Mouse (Mus musculus) spleen, adult 10 weeks (tissue): ENCODE data around the gene Saa3. TPM values are rescaled to one million over a fixed set of nuclear protein-coding genes. Genes with fewer than 3 reads are reported as not detected.

ENCODE experiments used
- polyA plus RNA-seq: library from polyadenylated mRNA; stranded (reverse); fragments of 350-450 nt; fragmentation: Illumina TruSeq; extraction: RNeasy Lipid Tissue Mini Kit (QIAGEN cat#74804); gene quantifications from one replicate; pipeline ENCODE4 v1.2.3, GENCODE M21; 2015; ENCODE audit warnings: low replicate concordance; ENCODE audit not compliant: insufficient read depth

Saa3 gene
- 1.1 TPM for polyA plus RNA-seq

DNA sequence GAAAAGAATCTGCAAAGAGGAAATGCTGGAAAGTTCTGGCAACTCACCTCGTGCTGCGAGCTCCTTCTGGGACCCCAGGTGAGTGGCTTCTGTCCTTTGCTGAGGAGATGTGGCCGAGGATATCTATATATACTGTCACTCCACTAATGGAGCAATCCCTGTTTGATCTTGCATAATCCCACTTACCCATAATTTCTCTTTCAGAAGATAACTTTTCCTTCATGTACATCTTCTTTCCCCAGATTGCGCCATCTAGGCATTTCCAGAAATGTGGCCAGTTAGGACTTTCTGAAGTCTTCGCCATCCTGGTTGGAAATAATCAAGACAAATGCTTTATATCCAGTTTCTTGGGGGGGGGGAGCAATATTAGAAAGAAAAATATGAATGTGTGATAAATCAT lies at the start of gene Saa3:
TSS of gene Saa3 (minus strand) at position 101 of the 400 bp plus-strand sequence.

DNA sequence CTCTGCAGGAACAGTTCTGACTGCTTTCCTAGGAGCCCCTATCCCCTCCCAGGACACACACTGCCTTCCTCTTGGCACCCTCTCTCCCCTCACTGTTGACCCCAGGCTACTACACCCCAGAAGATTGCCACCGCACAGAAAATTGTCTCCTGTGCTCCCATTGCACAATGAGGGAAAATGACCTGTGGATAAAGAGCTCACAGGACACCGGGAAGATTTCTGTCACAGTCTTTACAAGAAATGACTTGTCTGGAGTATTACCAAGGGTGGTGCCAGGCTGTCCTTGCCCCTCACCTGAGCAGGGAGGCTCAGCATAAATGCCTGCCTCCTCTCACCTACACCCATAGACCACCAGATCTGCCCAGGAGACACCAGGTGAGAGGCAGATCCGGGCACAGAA lies 36.0 kb upstream of the Saa3 start, which contains the start of gene Saa2:
TSS of gene Saa2 (plus strand) at position 301 of the 400 bp plus-strand sequence.

DNA sequence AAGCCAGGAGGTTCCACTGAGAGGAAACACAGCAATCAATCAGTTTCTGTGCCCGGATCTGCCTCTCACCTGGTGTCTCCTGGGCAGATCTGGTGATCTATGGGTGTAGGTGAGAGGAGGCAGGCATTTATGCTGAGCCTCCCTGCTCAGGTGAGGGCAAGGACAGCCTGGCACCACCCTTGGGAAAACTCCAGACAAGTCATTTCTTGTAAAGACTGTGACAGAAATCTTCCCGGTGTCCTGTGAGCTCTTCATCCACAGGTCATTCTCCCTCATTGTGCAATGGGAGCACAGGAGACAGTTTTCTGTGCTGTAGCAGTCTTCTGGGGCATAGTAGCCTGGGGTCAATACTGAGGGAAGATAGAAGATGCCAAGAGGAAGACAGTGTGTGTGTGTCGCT lies 27.4 kb upstream of the Saa3 start, which contains the start of gene Saa1:
TSS of gene Saa1 (minus strand) at position 101 of the 400 bp plus-strand sequence.

DNA sequence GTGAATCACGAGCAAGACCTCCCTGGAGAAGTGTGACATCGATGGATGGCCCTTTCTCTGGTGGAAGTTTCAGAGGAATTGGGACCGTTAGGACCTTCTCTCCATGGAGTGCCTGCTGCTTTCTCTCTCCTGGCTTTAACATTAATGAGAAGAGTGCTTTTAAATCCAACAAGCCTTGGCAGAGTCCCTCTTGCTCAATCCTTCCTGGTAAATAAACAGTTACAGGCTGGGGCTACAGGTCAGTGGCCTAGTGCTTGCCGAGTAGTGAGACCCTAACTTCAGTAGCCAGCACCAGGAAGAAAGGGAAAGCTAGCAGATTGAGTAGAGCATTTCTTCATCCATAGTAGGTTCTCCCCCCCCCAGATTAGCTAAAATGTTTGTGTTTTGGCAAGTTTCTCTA lies 17.0 kb upstream of the Saa3 start, which contains the start of gene Saa4:
TSS of gene Saa4 (minus strand) at position 146 of the 400 bp plus-strand sequence.

DNA sequence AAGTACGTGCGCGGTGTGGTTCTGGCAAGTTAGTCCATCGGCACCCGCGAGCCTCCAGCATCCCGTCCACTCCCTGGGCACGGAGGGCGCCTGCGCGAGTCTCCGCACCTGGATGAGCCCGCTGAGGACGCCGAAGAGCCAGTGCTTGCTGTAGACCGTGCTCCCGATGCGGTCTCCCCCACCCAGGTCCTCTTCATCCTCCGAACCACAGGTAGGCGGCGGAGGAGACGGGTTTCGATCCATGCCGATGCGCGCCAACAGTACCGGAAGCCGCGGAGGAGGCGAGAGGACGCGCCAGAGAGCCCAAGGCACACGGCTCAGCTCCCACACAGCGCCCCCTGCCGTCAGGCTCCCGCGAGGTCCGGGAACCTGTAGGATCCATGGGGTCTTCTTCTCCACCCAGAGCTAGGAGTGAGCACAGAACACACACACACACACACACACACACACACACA lies 5.1 kb downstream of the Saa3 start, which contains the start of gene Saal1:
TSS of gene Saal1 (minus strand) at position 291 of the 455 bp plus-strand sequence.

DNA sequence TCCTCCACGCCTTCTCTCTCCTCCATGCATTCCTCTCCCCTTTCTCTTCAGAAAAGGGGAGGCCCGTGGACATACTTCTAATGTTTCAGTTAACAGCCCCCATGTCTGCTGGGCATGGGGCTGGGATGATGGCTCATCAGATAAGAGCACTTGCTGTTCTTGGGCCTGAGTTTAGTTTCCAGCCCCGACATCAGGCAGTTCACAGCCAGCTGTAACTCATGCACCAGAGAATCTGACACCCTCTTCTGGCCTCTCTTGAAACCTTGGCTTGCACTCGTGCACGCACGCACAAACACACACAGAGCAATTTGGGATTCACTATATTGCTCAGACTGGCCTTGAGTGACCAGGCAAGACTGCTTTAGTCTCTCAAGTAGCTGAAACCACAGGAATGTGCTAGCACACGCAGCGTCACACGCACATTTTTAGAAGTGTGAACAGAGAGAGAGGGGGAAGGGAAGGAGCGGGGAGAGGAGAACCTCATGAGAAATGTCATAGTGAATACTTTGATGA lies 43.3 kb downstream of the Saa3 start, which contains the start of gene Tph1:
TSS of gene Tph1 (minus strand) at position 378 of the 513 bp plus-strand sequence.

Other genes starting within 250 kb of the Saa3 start
- 7.7 TPM for gene Sergef, start 75.9 kb downstream of the Saa3 start, polyA plus RNA-seq
- gene Tph1, start 43.2 kb downstream of the Saa3 start, polyA plus RNA-seq: 0.19 TPM
- 12.1 TPM for gene Saal1, start 5.0 kb downstream of the Saa3 start, polyA plus RNA-seq
- not detected for gene Saa4, start 16.9 kb upstream of the Saa3 start, polyA plus RNA-seq
- gene Saa1, start 27.3 kb upstream of the Saa3 start, polyA plus RNA-seq: not detected
- gene Saa2, start 36.1 kb upstream of the Saa3 start, polyA plus RNA-seq: not detected
- gene Hps5, start 80.4 kb upstream of the Saa3 start, polyA plus RNA-seq: 62.5 TPM
- gene Gtf2h1, start 80.4 kb upstream of the Saa3 start, polyA plus RNA-seq: 56.3 TPM
- gene Ldha, start 125.8 kb upstream of the Saa3 start, polyA plus RNA-seq: 238 TPM
- not detected for gene Ldhc, start 145.5 kb upstream of the Saa3 start, polyA plus RNA-seq
- 96.7 TPM for gene Tsg101, start 204.3 kb upstream of the Saa3 start, polyA plus RNA-seq
- gene Uevld, start 242.8 kb upstream of the Saa3 start, polyA plus RNA-seq: 11.0 TPM